Comparison of ENCODE assay signal across 22 mouse cellular contexts in the genomic region with DNA sequence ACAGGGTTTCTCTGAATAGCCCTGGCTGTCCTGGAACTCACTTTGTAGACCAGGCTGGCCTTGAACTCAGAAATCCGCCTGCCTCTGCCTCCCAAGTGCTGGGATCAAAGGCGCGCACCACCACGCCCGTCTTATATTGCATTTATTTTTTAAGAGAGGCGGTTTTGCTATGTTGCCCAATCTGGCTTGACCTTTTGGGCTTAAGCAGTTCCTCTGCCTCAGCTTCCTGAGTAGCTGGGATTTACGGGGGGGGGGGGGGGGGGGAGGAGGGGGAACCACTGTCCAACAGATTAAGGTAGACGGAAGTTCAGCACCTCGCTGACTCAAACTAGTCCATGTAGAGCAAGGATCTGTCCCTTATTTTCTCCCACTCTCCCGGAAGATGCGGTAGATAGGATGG. TPM values are rescaled to one million over a fixed set of nuclear protein-coding genes. Genes with fewer than 3 reads are reported as not detected.
A peak's percentile ranks its signal among the peaks of the same experiment; 100 is the strongest.
DNase-seq lines count a peak whose midpoint lies in the region; ATAC-seq and TF ChIP-seq lines count a peak whose summit lies in the region.
"Had no signal": no experiment of that assay in that cellular context is flagged by ENCODE, and none has a peak within 500 bp of the region (broad histone marks: within the 10 kb centered on the region; RNA-seq: fewer than 3 reads in every experiment).

No protein-coding gene starts in this region.

- H3K79me2 ChIP-seq in myocyte (ENCODE audit: control insufficient read depth, insufficient read depth) = no peaks in the 10 kb centered on the region

- H3K4me1 ChIP-seq in intestine, embryonic 14.5 days (replicated peaks; ENCODE audit: control insufficient read depth, insufficient read depth, low read length) = peaks cover 25% of the 10 kb centered on the region
- peaks cover 22% of the 10 kb centered on the region for H3K4me1 ChIP-seq in intestine, embryonic 16.5 days (ENCODE audit: control insufficient read depth, insufficient read depth, low read length)
- 0 out of 2 replicates have a peak, but pooled peaks cover 6% of the 10 kb centered on the region for H3K4me1 ChIP-seq in stomach, postnatal 0 days (replicated peaks; ENCODE audit: control insufficient read depth, insufficient read depth)
- H3K4me1 ChIP-seq in forebrain, embryonic 14.5 days (ENCODE audit: control insufficient read depth, insufficient read depth, low read length) = no peaks in the 10 kb centered on the region

- intact Hi-C loops in left cerebral cortex, postnatal 36 days (cut with DNase I) = no loop called here

- no peak for ATAC-seq in intestine, embryonic 14.5 days (replicated peaks; ENCODE audit: low FRiP score, low TSS enrichment, low read depth)
- no peak for ATAC-seq in intestine, embryonic 16.5 days
- peak; percentile 33; the same call in 1 of the 2 replicates for ATAC-seq in granulocyte monocyte progenitor cell, adult 5-6 weeks (replicated peaks; ENCODE audit: poor library complexity, severe bottlenecking)
- no peak for ATAC-seq in stomach, postnatal 0 days (ENCODE audit: low FRiP score, low TSS enrichment)
- ATAC-seq in forebrain, embryonic 14.5 days = no peak
- ATAC-seq: forebrain, embryonic 15.5 days had no signal

- H3K9me3 ChIP-seq in intestine, embryonic 14.5 days (ENCODE audit: control insufficient read depth, low read length) = no peaks in the 10 kb centered on the region
- H3K9me3 ChIP-seq in intestine, embryonic 16.5 days (ENCODE audit: control insufficient read depth, low read length) = no peaks in the 10 kb centered on the region
- H3K9me3 ChIP-seq in stomach, postnatal 0 days (ENCODE audit: control insufficient read depth, low read length) = no peaks in the 10 kb centered on the region
- no peaks in the 10 kb centered on the region for H3K9me3 ChIP-seq in forebrain, embryonic 14.5 days (replicated peaks; ENCODE audit: control insufficient read depth, low read length)
- H3K9me3 ChIP-seq: embryonic facial prominence, embryonic 15.5 days; forebrain, embryonic 10.5 days; forebrain, embryonic 15.5 days; hindbrain, embryonic 10.5 days had no signal

- H3K36me3 ChIP-seq in intestine, embryonic 14.5 days (ENCODE audit: control insufficient read depth, insufficient read depth, low read length) = no peaks in the 10 kb centered on the region
- no peaks in the 10 kb centered on the region for H3K36me3 ChIP-seq in intestine, embryonic 16.5 days (ENCODE audit: control insufficient read depth, insufficient read depth, low read length)
- H3K36me3 ChIP-seq in myocyte (ENCODE audit: control insufficient read depth, insufficient read depth) = no peaks in the 10 kb centered on the region
- H3K36me3 ChIP-seq in stomach, postnatal 0 days (ENCODE audit: control insufficient read depth, insufficient read depth, low read length) = no peaks in the 10 kb centered on the region
- H3K36me3 ChIP-seq in forebrain, embryonic 14.5 days (ENCODE audit: control insufficient read depth, insufficient read depth, low read length) = no peaks in the 10 kb centered on the region
- H3K36me3 ChIP-seq: embryonic facial prominence, embryonic 15.5 days; forebrain, embryonic 10.5 days; forebrain, embryonic 15.5 days; hindbrain, embryonic 10.5 days had no signal

- WGBS in intestine, embryonic 14.5 days = 86% methylated on average over 11 of the region's 11 CpGs
- 86% methylated on average over 10 of the region's 11 CpGs for WGBS in intestine, embryonic 16.5 days
- 79% methylated on average over 9 of the region's 11 CpGs for WGBS in stomach, postnatal 0 days
- 86% methylated on average over 10 of the region's 11 CpGs for WGBS in forebrain, embryonic 14.5 days

- no peak for TF ChIP-seq POLR2A in myocyte (IDR thresholded peaks at IDR 0.05; ENCODE audit: insufficient read length, low read depth)

- TF ChIP-seq CTCF in stomach, postnatal 0 days (IDR thresholded peaks at IDR 0.05; ENCODE audit: low read depth) = no peak

- TF ChIP-seq EP300 in stomach, postnatal 0 days (optimal IDR thresholded peaks at IDR 0.05) = no peak

- no peaks in the 10 kb centered on the region for H3K27me3 ChIP-seq in intestine, embryonic 14.5 days (replicated peaks; ENCODE audit: control insufficient read depth, insufficient read depth, low read length)
- no peaks in the 10 kb centered on the region for H3K27me3 ChIP-seq in intestine, embryonic 16.5 days (replicated peaks; ENCODE audit: control insufficient read depth, insufficient read depth, low read length)
- no peaks in the 10 kb centered on the region for H3K27me3 ChIP-seq in myocyte (ENCODE audit: control insufficient read depth, insufficient read depth, insufficient read length)
- no peaks in the 10 kb centered on the region for H3K27me3 ChIP-seq in stomach, postnatal 0 days (ENCODE audit: control insufficient read depth, insufficient read depth, low read length)
- no peaks in the 10 kb centered on the region for H3K27me3 ChIP-seq in forebrain, embryonic 14.5 days (replicated peaks; ENCODE audit: control insufficient read depth, insufficient read depth, low read length)
- H3K27me3 ChIP-seq: embryonic facial prominence, embryonic 15.5 days; forebrain, embryonic 15.5 days had no signal

- DNase-seq in intestine, embryonic 14.5 days (ENCODE audit: low spot score) = no peak
- DNase-seq in stomach, postnatal 0 days (ENCODE audit: low spot score) = no peak
- no peak for DNase-seq in forebrain, embryonic 14.5 days (ENCODE audit: low spot score)
- DNase-seq in left cerebral cortex, postnatal 36 days (ENCODE audit: low spot score in 2 of 2) = no peak
- DNase-seq: adrenal gland, adult 2 months; adrenal gland, postnatal 25 days; cerebellum, adult 2 months; cerebellum, postnatal 14 days; embryo, embryonic 11 days; gastrocnemius, postnatal 25 days; heart, adult 2 months had no signal

- no peak overlapping the region for H3ac ChIP-seq in myocyte (ENCODE audit: control insufficient read depth, insufficient read length)

- no peak overlapping the region for H3K4me3 ChIP-seq in intestine, embryonic 14.5 days (ENCODE audit: low read depth, low read length)
- H3K4me3 ChIP-seq in intestine, embryonic 16.5 days (ENCODE audit: low read length) = no peak overlapping the region
- no peak overlapping the region for H3K4me3 ChIP-seq in myocyte
- H3K4me3 ChIP-seq in stomach, postnatal 0 days (ENCODE audit: low read depth, low read length) = no peak overlapping the region
- no peak overlapping the region for H3K4me3 ChIP-seq in forebrain, embryonic 14.5 days (ENCODE audit: low read depth, low read length)
- H3K4me3 ChIP-seq: embryonic facial prominence, embryonic 15.5 days; erythroblast, embryonic 14.5 days; forebrain, embryonic 10.5 days; forebrain, embryonic 15.5 days; heart, adult 2 months; hindbrain, embryonic 10.5 days had no signal

- H3K27ac ChIP-seq in intestine, embryonic 14.5 days (ENCODE audit: low read depth) = 0 out of 2 replicates have a peak overlapping the region, but pooled peaks have one; percentile 57
- H3K27ac ChIP-seq in intestine, embryonic 16.5 days (ENCODE audit: low read length) = no peak overlapping the region
- peak overlapping the region; percentile 87 for H3K27ac ChIP-seq in stomach, postnatal 0 days (replicated peaks)
- H3K27ac ChIP-seq in forebrain, embryonic 14.5 days (ENCODE audit: low read depth, low read length) = no peak overlapping the region
- H3K27ac ChIP-seq: embryonic facial prominence, embryonic 15.5 days; forebrain, embryonic 10.5 days; forebrain, embryonic 15.5 days; hindbrain, embryonic 10.5 days; hindbrain, embryonic 14.5 days had no signal

- H3K4me2 ChIP-seq in intestine, embryonic 14.5 days (ENCODE audit: low read length) = no peak overlapping the region
- H3K4me2 ChIP-seq in intestine, embryonic 16.5 days (ENCODE audit: low read depth, low read length) = no peak overlapping the region
- peak overlapping the region; percentile 61 for H3K4me2 ChIP-seq in myocyte (ENCODE audit: low read depth)
- H3K4me2 ChIP-seq in stomach, postnatal 0 days (replicated peaks; ENCODE audit: low read depth) = no peak overlapping the region
- H3K4me2 ChIP-seq in forebrain, embryonic 14.5 days (ENCODE audit: low read length) = no peak overlapping the region
- H3K4me2 ChIP-seq: embryonic facial prominence, embryonic 15.5 days; forebrain, embryonic 15.5 days; heart, embryonic 11.5 days; hindbrain, embryonic 14.5 days had no signal

- no peak overlapping the region for H3K9ac ChIP-seq in intestine, embryonic 14.5 days (ENCODE audit: low read length)
- no peak overlapping the region for H3K9ac ChIP-seq in intestine, embryonic 16.5 days (ENCODE audit: low read depth, low read length)
- H3K9ac ChIP-seq in stomach, postnatal 0 days (ENCODE audit: low read length) = no peak overlapping the region
- H3K9ac ChIP-seq in forebrain, embryonic 14.5 days (ENCODE audit: low read length) = no peak overlapping the region
- H3K9ac ChIP-seq: embryonic facial prominence, embryonic 15.5 days; forebrain, embryonic 15.5 days; hindbrain, embryonic 14.5 days had no signal

TF ChIP-seq in myocyte, 11 proteins besides CTCF, POLR2A, EP300 and RAD21:
- TF ChIP-seq USF1 (IDR thresholded peaks at IDR 0.05; ENCODE audit: low read depth) = no peak
TF ChIP-seq in myocyte: peak in this region for 0.

RNA-seq across cellular contexts. Expression of a gene that starts 8.7 kb away (rescaled TPM):
- polyA plus RNA-seq in intestine, embryonic 14.5 days (2014; fragmentation: Nextera tagmentation; extraction: Ambion mirVana) = 104 and 124 TPM in 2 replicates
- 178 and 187 TPM in 2 replicates for polyA plus RNA-seq in intestine, embryonic 16.5 days (2015; fragmentation: Nextera tagmentation; extraction: Ambion mirVana)
- total RNA-seq in granulocyte monocyte progenitor cell, adult 5-6 weeks (2014; fragmentation: Nextera tagmentation) = 263 and 293 TPM in 2 replicates
- 243 and 253 TPM in 2 replicates for total RNA-seq in granulocyte monocyte progenitor cell, adult 5-6 weeks (2017)
- 729 TPM for polyA plus RNA-seq in myocyte (2012; fragmentation: generic; extraction: Trizol)
- 128 and 129 TPM in 2 replicates for polyA plus RNA-seq in stomach, postnatal 0 days (2015; fragmentation: Nextera tagmentation; extraction: Ambion mirVana)
- 164 and 170 TPM in 2 replicates for polyA plus RNA-seq in forebrain, embryonic 14.5 days (2014; fragmentation: Nextera tagmentation; extraction: Ambion mirVana)
- 1,000 to 10,000 TPM; 1,489 to 1,662 TPM for total RNA-seq in left cerebral cortex, postnatal 36 days (2021)

RNA-seq across cellular contexts. Expression of a gene that starts 49.7 kb away (rescaled TPM):
- 1.3 and 1.7 TPM in 2 replicates for polyA plus RNA-seq in intestine, embryonic 14.5 days (2014; fragmentation: Nextera tagmentation; extraction: Ambion mirVana)
- 1.3 and 1.4 TPM in 2 replicates for polyA plus RNA-seq in intestine, embryonic 16.5 days (2015; fragmentation: Nextera tagmentation; extraction: Ambion mirVana)
- not detected in 2 replicates for total RNA-seq in granulocyte monocyte progenitor cell, adult 5-6 weeks (2014; fragmentation: Nextera tagmentation)
- not detected in 2 replicates for total RNA-seq in granulocyte monocyte progenitor cell, adult 5-6 weeks (2017)
- 1.6 TPM for polyA plus RNA-seq in myocyte (2012; fragmentation: generic; extraction: Trizol)
- polyA plus RNA-seq in stomach, postnatal 0 days (2015; fragmentation: Nextera tagmentation; extraction: Ambion mirVana) = 1.1 and 1.4 TPM in 2 replicates
- 0.52 and 0.70 TPM in 2 replicates for polyA plus RNA-seq in forebrain, embryonic 14.5 days (2014; fragmentation: Nextera tagmentation; extraction: Ambion mirVana)
- total RNA-seq in left cerebral cortex, postnatal 36 days (2021) = 1 to 10 TPM; 1.6 to 2.2 TPM
- total RNA-seq: common myeloid progenitor, adult 5-6 weeks had no signal
- polyA plus RNA-seq: erythroblast, embryonic 14.5 days had no signal

Comparison
In these comparisons a context has a peak if more than half of its experiments do, and no peak if none do; other contexts are left out.
1. H3K27ac ChIP-seq: peak in intestine, embryonic 14.5 days (single experiment) and stomach, postnatal 0 days (single experiment); none in intestine, embryonic 16.5 days (single experiment) and forebrain, embryonic 14.5 days (single experiment).